Mouse (Mus musculus) limb, embryonic 11.5 days (tissue): ENCODE measurements around the gene Nup153. TPM values are rescaled to one million over a fixed set of nuclear protein-coding genes. Genes with fewer than 3 reads are reported as not detected.

ENCODE experiments used
- ATAC-seq: fragments of 200-750 bp; cut with Nextera tagmentation; 2 replicates; pipeline ENCODE4 v1.8.0; 2017; ENCODE audit warnings: low read depth; ENCODE audit not compliant: insufficient number of reproducible peaks, low FRiP score, low TSS enrichment
- DNase-seq: peaks from one replicate; pipeline ENCODE4 v3.0.0-alpha.2; 2015; ENCODE audit warnings: low spot score
- H3K27ac ChIP-seq: fragments of 300-500 bp; sonication (generic); replicated peaks from 2 replicates; pipeline ENCODE4 v1.5.1; 2014; ENCODE audit warnings: low read depth, mild to moderate bottlenecking, low read length
- H3K27me3 ChIP-seq: fragments of 300-500 bp; sonication (generic); 2 replicates; pipeline ENCODE4 v1.6.1; 2014; ENCODE audit warnings: mild to moderate bottlenecking, low read length, mixed read lengths; ENCODE audit not compliant: control insufficient read depth, insufficient read depth
- H3K36me3 ChIP-seq: fragments of 300-500 bp; sonication (generic); 2 replicates; pipeline ENCODE4 v1.6.1; 2014; ENCODE audit warnings: mild to moderate bottlenecking, low read length, moderate library complexity, mixed read lengths; ENCODE audit not compliant: control insufficient read depth, insufficient read depth
- H3K4me1 ChIP-seq: fragments of 300-500 bp; sonication (generic); 2 replicates; pipeline ENCODE4 v1.6.1; 2014; ENCODE audit warnings: low read length, mixed read lengths; ENCODE audit not compliant: control insufficient read depth, insufficient read depth
- H3K4me2 ChIP-seq: fragments of 300-500 bp; sonication (generic); 2 replicates; pipeline ENCODE4 v1.6.1; 2014; ENCODE audit warnings: low read depth, mild to moderate bottlenecking, moderate library complexity; ENCODE audit not compliant: severe bottlenecking
- H3K4me3 ChIP-seq: fragments of 300-500 bp; sonication (generic); 2 replicates; pipeline ENCODE4 v1.5.1; 2014; ENCODE audit warnings: low read depth, low read length
- H3K9ac ChIP-seq: fragments of 300-500 bp; sonication (generic); 2 replicates; pipeline ENCODE4 v1.6.1; 2014; ENCODE audit warnings: mild to moderate bottlenecking, low read length
- H3K9me3 ChIP-seq: fragments of 300-500 bp; sonication (generic); 2 replicates; pipeline ENCODE4 v1.6.1; 2016; ENCODE audit warnings: low read length; ENCODE audit not compliant: control insufficient read depth
- WGBS: fragments of 180-500 bp; shearing (Covaris S2); extraction: QIAGEN DNeasy Blood & Tissue Kit; methylation state at CpG from one replicate; pipeline ENCODE4 v1.1.7; 2014; 5-methylcytosine and 5-hydroxymethylcytosine counted together
- polyA plus RNA-seq: library from polyadenylated mRNA; unstranded; fragments of >200 nt; fragmentation: Nextera tagmentation; extraction: Ambion mirVana; gene quantifications from 2 replicates; pipeline ENCODE4 v1.2.1, GENCODE M21; 2014

Gene Nup153
- polyA plus RNA-seq, 1 experiment from 2014 or later, result 43.4 TPM

GRCm38 (mm10) chr13:46701486-46701885 lies 26.3 kb downstream of the Nup153 start:
- Histone ChIP-seq H3K9ac (no peak overlapping the region), H3K9me3 (no peaks in the 10 kb centered on the region), H3K27ac (no peak overlapping the region), H3K27me3 (no peaks in the 10 kb centered on the region), H3K4me2 (no peak overlapping the region), H3K4me3 (no peak overlapping the region), H3K4me1 (no peaks in the 10 kb centered on the region), H3K36me3 (peaks cover 2% of the 10 kb centered on the region; the same call in 1 of the 2 replicates)
- WGBS, result 96% methylated on average over 2 of the region's 2 CpGs
- DNase-seq (no peak), ATAC-seq (no peak)

- Histone ChIP-seq H3K4me3 (no peak overlapping the region), H3K27ac (no peak overlapping the region), H3K4me1 (no peaks in the 10 kb centered on the region), H3K4me2 (no peak overlapping the region), H3K9ac (no peak overlapping the region), H3K9me3 (no peaks in the 10 kb centered on the region), H3K36me3 (peaks cover 2% of the 10 kb centered on the region; the same call in 1 of the 2 replicates), H3K27me3 (no peaks in the 10 kb centered on the region)
- ATAC-seq (no peak), DNase-seq (no peak)
- WGBS, result 91% methylated on average over 1 of the region's 1 CpGs
Measured at GRCm38 (mm10) chr13:46699372-46699771, 28.4 kb downstream of the Nup153 start.

GRCm38 (mm10) chr13:46696788-46697187 lies 31.0 kb downstream of the Nup153 start:
- no peak overlapping the region for H3K9ac ChIP-seq
- no peaks in the 10 kb centered on the region for H3K9me3 ChIP-seq
- H3K4me2 ChIP-seq, result no peak overlapping the region
- H3K36me3 ChIP-seq, result peaks cover 7% of the 10 kb centered on the region
- DNase-seq, result no peak
- H3K4me1 ChIP-seq, result no peaks in the 10 kb centered on the region
- WGBS, result 85% methylated on average over 2 of the region's 2 CpGs
- no peaks in the 10 kb centered on the region for H3K27me3 ChIP-seq
- H3K27ac ChIP-seq, result no peak overlapping the region
- H3K4me3 ChIP-seq, result no peak overlapping the region
- ATAC-seq, result no peak

GRCm38 (mm10) chr13:46695932-46696331 lies 31.8 kb downstream of the Nup153 start:
- Histone ChIP-seq H3K27me3 (no peaks in the 10 kb centered on the region), H3K4me3 (no peak overlapping the region), H3K36me3 (peaks cover 9% of the 10 kb centered on the region), H3K4me1 (no peaks in the 10 kb centered on the region), H3K9me3 (no peaks in the 10 kb centered on the region), H3K27ac (no peak overlapping the region), H3K9ac (no peak overlapping the region), H3K4me2 (no peak overlapping the region)
- 93% methylated on average over 1 of the region's 1 CpGs for WGBS
- no peak for DNase-seq
- ATAC-seq, result no peak

GRCm38 (mm10) chr13:46695296-46695908 lies 32.3 kb downstream of the Nup153 start:
- Histone ChIP-seq H3K27ac (no peak overlapping the region), H3K4me2 (no peak overlapping the region), H3K9me3 (no peaks in the 10 kb centered on the region), H3K36me3 (peaks cover 9% of the 10 kb centered on the region), H3K9ac (no peak overlapping the region), H3K4me3 (no peak overlapping the region), H3K27me3 (no peaks in the 10 kb centered on the region), H3K4me1 (no peaks in the 10 kb centered on the region)
- ATAC-seq (no peak), DNase-seq (no peak)
- WGBS, result 90% methylated on average over 1 of the region's 1 CpGs

- H3K4me1 ChIP-seq, result no peaks in the 10 kb centered on the region
- H3K36me3 ChIP-seq, result peaks cover 7% of the 10 kb centered on the region
- no peaks in the 10 kb centered on the region for H3K27me3 ChIP-seq
- no peak for DNase-seq
- no peak overlapping the region for H3K9ac ChIP-seq
- no peak overlapping the region for H3K27ac ChIP-seq
- H3K4me2 ChIP-seq, result no peak overlapping the region
- WGBS, result 90% methylated on average over 4 of the region's 4 CpGs
- no peaks in the 10 kb centered on the region for H3K9me3 ChIP-seq
- H3K4me3 ChIP-seq, result no peak overlapping the region
- ATAC-seq, result no peak
Measured at GRCm38 (mm10) chr13:46690559-46691241, 37.0 kb downstream of the Nup153 start.

GRCm38 (mm10) chr13:46683370-46683769 lies 44.4 kb downstream of the Nup153 start:
- no peaks in the 10 kb centered on the region for H3K4me1 ChIP-seq
- DNase-seq (no peak), ATAC-seq (no peak)
- 89% methylated on average over 1 of the region's 1 CpGs for WGBS
- H3K36me3 ChIP-seq, result peaks cover 8% of the 10 kb centered on the region; the same call in 1 of the 2 replicates
- H3K9me3 ChIP-seq, result no peaks in the 10 kb centered on the region
- H3K4me3 ChIP-seq, result no peak overlapping the region
- H3K27me3 ChIP-seq, result no peaks in the 10 kb centered on the region
- H3K4me2 ChIP-seq, result no peak overlapping the region
- H3K9ac ChIP-seq, result no peak overlapping the region
- no peak overlapping the region for H3K27ac ChIP-seq

GRCm38 (mm10) chr13:46682921-46683320 lies 44.8 kb downstream of the Nup153 start:
- no peaks in the 10 kb centered on the region for H3K4me1 ChIP-seq
- no peak overlapping the region for H3K4me3 ChIP-seq
- H3K9me3 ChIP-seq, result no peaks in the 10 kb centered on the region
- H3K9ac ChIP-seq, result no peak overlapping the region
- ATAC-seq, result no peak
- no peak overlapping the region for H3K27ac ChIP-seq
- WGBS, result 83% methylated on average over 2 of the region's 2 CpGs
- no peak overlapping the region for H3K4me2 ChIP-seq
- peaks cover 10% of the 10 kb centered on the region; the same call in 1 of the 2 replicates for H3K36me3 ChIP-seq
- no peak for DNase-seq
- no peaks in the 10 kb centered on the region for H3K27me3 ChIP-seq
